Mouse (Mus musculus): ENCODE measurements around the gene Dnm3. TPM values are rescaled to one million over a fixed set of nuclear protein-coding genes. Genes with fewer than 3 reads are reported as not detected.

Gene Dnm3
- polyA plus RNA-seq, 1 experiment, result 8.2 TPM

DNA sequence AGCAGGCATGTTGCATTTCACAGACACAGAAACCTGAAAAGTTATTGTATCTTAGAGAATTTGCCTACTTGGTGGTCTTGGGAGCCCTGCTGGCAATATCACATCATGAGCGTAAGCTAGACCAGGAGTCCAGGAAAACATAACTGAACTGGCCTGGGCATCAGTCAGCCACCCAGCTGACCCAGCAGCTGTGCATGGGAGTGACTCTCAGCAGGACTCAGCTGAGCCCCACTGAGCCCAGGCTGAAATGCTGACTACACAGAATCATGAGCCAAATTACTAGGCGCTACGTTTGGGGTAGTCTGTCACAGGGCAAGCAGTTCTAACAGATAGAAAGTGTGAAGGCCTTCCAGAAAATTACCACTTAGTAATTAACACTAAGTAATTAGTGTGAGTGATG is 41.2 kb downstream of the Dnm3 start:
- Histone ChIP-seq H3K27ac (ENCODE audit: insufficient read depth, low read depth, low read length) (no peak overlapping the region), H3K4me3 (ENCODE audit: insufficient read depth, low read depth, low read length) (no peak overlapping the region), H3K36me3 (ENCODE audit: control insufficient read depth, insufficient read depth, low read length) (no peaks in the 10 kb centered on the region), H3K27me3 (replicated peaks; ENCODE audit: control insufficient read depth, insufficient read depth, low read length) (no peaks in the 10 kb centered on the region), H3K4me1 (ENCODE audit: control insufficient read depth, insufficient read depth, low read length) (0 out of 2 replicates have a peak, but pooled peaks cover 2% of the 10 kb centered on the region)
- 70% methylated on average over 3 of the region's 3 CpGs for WGBS
- DNase-seq, result no peak
- TF ChIP-seq POLR2A (IDR thresholded peaks at IDR 0.05; ENCODE audit: low read depth, low read length) (no peak), CTCF (conservative IDR thresholded peaks at IDR 0.05; ENCODE audit: insufficient read depth, insufficient read length, low read depth, low read length) (no peak)

DNA sequence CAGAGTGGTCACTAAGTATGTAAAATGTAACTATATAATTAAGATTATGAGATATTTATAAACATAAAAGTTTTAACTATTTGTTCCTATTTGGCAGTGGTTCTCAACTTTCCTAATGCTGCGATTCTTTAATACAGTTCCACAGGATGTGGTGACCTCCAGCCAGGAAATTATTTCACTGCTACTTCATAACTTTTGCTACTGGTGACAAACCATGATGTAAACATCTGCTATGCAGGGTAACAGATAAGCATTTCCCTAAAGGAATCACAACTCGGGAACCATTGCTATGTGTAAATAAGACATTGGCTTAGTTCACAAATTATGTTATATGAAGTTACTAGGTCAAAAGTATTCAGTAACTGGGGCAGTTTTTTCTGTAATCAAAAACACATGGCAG is 48.9 kb downstream of the Dnm3 start:
- no peak for DNase-seq
- no peaks in the 10 kb centered on the region for H3K36me3 ChIP-seq (ENCODE audit: control insufficient read depth, insufficient read depth, low read length)
- no peak overlapping the region for H3K4me3 ChIP-seq (ENCODE audit: insufficient read depth, low read depth, low read length)
- 52% methylated on average over 2 of the region's 2 CpGs for WGBS
- TF ChIP-seq POLR2A (IDR thresholded peaks at IDR 0.05; ENCODE audit: low read depth, low read length) (no peak), CTCF (conservative IDR thresholded peaks at IDR 0.05; ENCODE audit: insufficient read depth, insufficient read length, low read depth, low read length) (no peak)
- H3K4me1 ChIP-seq (ENCODE audit: control insufficient read depth, insufficient read depth, low read length), result no peaks in the 10 kb centered on the region
- H3K27me3 ChIP-seq (replicated peaks; ENCODE audit: control insufficient read depth, insufficient read depth, low read length), result no peaks in the 10 kb centered on the region
- no peak overlapping the region for H3K27ac ChIP-seq (ENCODE audit: insufficient read depth, low read depth, low read length)

GRCm38 (mm10) chr1:162425930-162426478 is 51.8 kb downstream of the Dnm3 start:
- WGBS, result 72% methylated on average over 15 of the region's 15 CpGs
- TF ChIP-seq POLR2A (IDR thresholded peaks at IDR 0.05; ENCODE audit: low read depth, low read length) (no peak), CTCF (conservative IDR thresholded peaks at IDR 0.05; ENCODE audit: insufficient read depth, insufficient read length, low read depth, low read length) (no peak)
- Histone ChIP-seq H3K27ac (ENCODE audit: insufficient read depth, low read depth, low read length) (no peak overlapping the region), H3K4me3 (ENCODE audit: insufficient read depth, low read depth, low read length) (no peak overlapping the region), H3K36me3 (ENCODE audit: control insufficient read depth, insufficient read depth, low read length) (no peaks in the 10 kb centered on the region), H3K27me3 (replicated peaks; ENCODE audit: control insufficient read depth, insufficient read depth, low read length) (no peaks in the 10 kb centered on the region), H3K4me1 (ENCODE audit: control insufficient read depth, insufficient read depth, low read length) (no peaks in the 10 kb centered on the region)
- no peak for DNase-seq

- no peak for TF ChIP-seq POLR2A (IDR thresholded peaks at IDR 0.05; ENCODE audit: low read depth, low read length)
- TF ChIP-seq CTCF (conservative IDR thresholded peaks at IDR 0.05; ENCODE audit: insufficient read depth, insufficient read length, low read depth, low read length), result no peak
- Histone ChIP-seq H3K36me3 (ENCODE audit: control insufficient read depth, insufficient read depth, low read length) (no peaks in the 10 kb centered on the region), H3K4me1 (ENCODE audit: control insufficient read depth, insufficient read depth, low read length) (no peaks in the 10 kb centered on the region), H3K4me3 (ENCODE audit: insufficient read depth, low read depth, low read length) (no peak overlapping the region), H3K27ac (ENCODE audit: insufficient read depth, low read depth, low read length) (no peak overlapping the region), H3K27me3 (replicated peaks; ENCODE audit: control insufficient read depth, insufficient read depth, low read length) (no peaks in the 10 kb centered on the region)
- 84% methylated on average over 6 of the region's 6 CpGs for WGBS
- DNase-seq, result no peak
Observed at GRCm38 (mm10) chr1:162422826-162423225, 55.0 kb downstream of the Dnm3 start.

DNA sequence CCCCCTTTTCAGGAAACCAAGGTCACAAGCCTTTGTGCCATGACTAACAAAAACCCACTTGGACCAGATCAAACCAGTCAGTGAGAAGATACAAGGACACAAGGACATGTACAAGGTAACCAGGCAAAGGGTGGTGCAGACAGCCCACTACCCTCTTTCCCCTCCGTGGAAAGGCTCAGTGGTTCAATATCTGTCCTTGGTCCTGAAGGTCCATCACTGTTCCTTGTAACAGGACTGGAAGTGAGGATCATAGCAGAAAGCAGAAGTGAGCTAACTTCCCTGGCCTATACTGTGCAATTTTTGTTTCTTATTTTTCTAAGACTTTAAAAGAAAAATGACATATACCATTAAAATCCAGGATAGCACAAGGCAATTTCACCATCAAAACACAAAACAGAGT is 64.0 kb downstream of the Dnm3 start:
- no peak for TF ChIP-seq POLR2A (IDR thresholded peaks at IDR 0.05; ENCODE audit: low read depth, low read length)
- TF ChIP-seq CTCF (conservative IDR thresholded peaks at IDR 0.05; ENCODE audit: insufficient read depth, insufficient read length, low read depth, low read length), result no peak
- WGBS, result 7% methylated on average over 1 of the region's 1 CpGs
- Histone ChIP-seq H3K4me3 (ENCODE audit: insufficient read depth, low read depth, low read length) (no peak overlapping the region), H3K36me3 (ENCODE audit: control insufficient read depth, insufficient read depth, low read length) (no peaks in the 10 kb centered on the region), H3K27ac (ENCODE audit: insufficient read depth, low read depth, low read length) (no peak overlapping the region), H3K4me1 (ENCODE audit: control insufficient read depth, insufficient read depth, low read length) (no peaks in the 10 kb centered on the region), H3K27me3 (replicated peaks; ENCODE audit: control insufficient read depth, insufficient read depth, low read length) (no peaks in the 10 kb centered on the region)
- DNase-seq, result no peak

DNA sequence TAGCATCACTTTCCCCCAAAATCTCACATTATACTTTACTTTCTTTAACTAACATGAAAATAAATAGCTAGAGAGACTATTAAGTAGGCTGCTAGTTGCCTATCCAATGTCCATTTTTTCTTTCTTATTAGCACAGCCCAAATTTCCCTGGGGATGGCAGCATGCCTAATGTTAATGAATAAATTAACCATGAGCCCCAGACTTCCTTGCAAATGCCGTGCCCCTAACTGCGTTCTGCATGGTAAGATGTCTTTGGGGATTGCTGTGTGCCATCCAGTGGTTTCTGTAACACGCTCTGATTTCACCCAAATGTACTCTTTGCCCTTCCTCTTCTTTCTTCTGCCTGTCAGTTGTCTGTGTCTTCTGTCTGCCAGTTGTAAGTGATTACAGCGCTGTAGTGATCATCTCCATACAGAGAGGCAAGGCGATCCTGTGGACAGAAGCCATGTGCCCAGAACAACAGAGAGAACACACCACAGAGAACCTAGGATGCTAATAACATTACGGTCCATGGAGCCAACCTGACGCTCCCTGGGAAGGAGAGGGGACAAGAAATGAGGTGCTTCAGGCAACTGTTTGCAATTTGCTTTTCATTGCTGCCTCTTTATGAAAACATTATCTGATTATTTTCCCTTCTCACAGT is 64.9 kb downstream of the Dnm3 start:
- no peaks in the 10 kb centered on the region for H3K27me3 ChIP-seq (replicated peaks; ENCODE audit: control insufficient read depth, insufficient read depth, low read length)
- TF ChIP-seq CTCF (conservative IDR thresholded peaks at IDR 0.05; ENCODE audit: insufficient read depth, insufficient read length, low read depth, low read length) (no peak), POLR2A (IDR thresholded peaks at IDR 0.05; ENCODE audit: low read depth, low read length) (no peak)
- WGBS, result 71% methylated on average over 7 of the region's 7 CpGs
- no peaks in the 10 kb centered on the region for H3K4me1 ChIP-seq (ENCODE audit: control insufficient read depth, insufficient read depth, low read length)
- no peaks in the 10 kb centered on the region for H3K36me3 ChIP-seq (ENCODE audit: control insufficient read depth, insufficient read depth, low read length)
- DNase-seq, result peak; percentile 14
- H3K27ac ChIP-seq (ENCODE audit: insufficient read depth, low read depth, low read length), result no peak overlapping the region
- H3K4me3 ChIP-seq (ENCODE audit: insufficient read depth, low read depth, low read length), result no peak overlapping the region

DNA sequence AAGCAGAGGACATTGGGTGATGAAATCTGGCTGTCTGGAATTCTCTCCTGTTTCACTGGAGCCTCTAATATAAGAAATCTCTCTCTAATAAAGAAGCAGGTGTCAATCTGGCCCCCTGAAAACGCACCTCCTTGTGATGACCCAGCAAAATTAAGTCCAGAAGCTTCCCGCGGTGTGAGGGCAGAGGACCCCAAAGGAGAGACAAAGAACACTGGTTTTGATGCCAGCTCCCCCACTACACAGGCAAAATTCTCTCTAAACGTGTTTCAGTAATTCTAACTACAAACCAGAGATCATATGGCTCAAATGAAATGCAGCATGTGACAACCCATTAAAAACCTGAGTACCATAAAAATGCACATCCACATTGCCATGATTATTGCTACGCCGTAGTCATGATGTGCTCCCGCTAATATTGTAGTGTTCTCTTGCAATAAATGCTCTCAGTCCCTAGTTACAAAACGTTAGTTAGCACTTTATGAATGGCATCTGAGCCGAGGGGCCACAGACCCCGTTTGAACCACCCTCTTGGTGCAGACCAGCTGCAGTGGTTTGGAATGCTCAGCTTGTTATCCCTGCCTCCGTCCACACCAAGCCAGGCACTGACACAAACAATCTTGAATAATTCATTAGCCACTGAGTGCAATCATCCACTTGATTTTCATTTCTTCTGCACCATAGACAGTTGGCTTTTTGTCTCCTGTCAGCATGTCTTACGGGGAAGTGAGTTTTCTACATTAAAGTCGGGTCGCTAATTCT is 67.4 kb downstream of the Dnm3 start:
- no peak overlapping the region for H3K27ac ChIP-seq (ENCODE audit: insufficient read depth, low read depth, low read length)
- H3K4me3 ChIP-seq (ENCODE audit: insufficient read depth, low read depth, low read length), result no peak overlapping the region
- no peaks in the 10 kb centered on the region for H3K36me3 ChIP-seq (ENCODE audit: control insufficient read depth, insufficient read depth, low read length)
- TF ChIP-seq POLR2A (IDR thresholded peaks at IDR 0.05; ENCODE audit: low read depth, low read length) (no peak), CTCF (conservative IDR thresholded peaks at IDR 0.05; ENCODE audit: insufficient read depth, insufficient read length, low read depth, low read length) (no peak)
- H3K27me3 ChIP-seq (replicated peaks; ENCODE audit: control insufficient read depth, insufficient read depth, low read length), result no peaks in the 10 kb centered on the region
- 77% methylated on average over 14 of the region's 14 CpGs for WGBS
- DNase-seq, result no peak
- H3K4me1 ChIP-seq (ENCODE audit: control insufficient read depth, insufficient read depth, low read length), result no peaks in the 10 kb centered on the region

All from kidney, adult 2 months (tissue).